Mouse (Mus musculus) limb, embryonic 11.5 days (tissue): ENCODE data around the gene Pcnp. TPM values are rescaled to one million over a fixed set of nuclear protein-coding genes. Genes with fewer than 3 reads are reported as not detected.

Experiments used
- ATAC-seq: fragments of 200-750 bp; cut with Nextera tagmentation; 2 replicates; pipeline ENCODE4 v1.8.0; 2017; ENCODE audit warnings: low read depth; ENCODE audit not compliant: insufficient number of reproducible peaks, low FRiP score, low TSS enrichment
- DNase-seq: peaks from one replicate; pipeline ENCODE4 v3.0.0-alpha.2; 2015; ENCODE audit warnings: low spot score
- H3K27ac ChIP-seq: fragments of 300-500 bp; sonication (generic); replicated peaks from 2 replicates; pipeline ENCODE4 v1.5.1; 2014; ENCODE audit warnings: low read depth, mild to moderate bottlenecking, low read length
- H3K27me3 ChIP-seq: fragments of 300-500 bp; sonication (generic); 2 replicates; pipeline ENCODE4 v1.6.1; 2014; ENCODE audit warnings: mild to moderate bottlenecking, low read length, mixed read lengths; ENCODE audit not compliant: control insufficient read depth, insufficient read depth
- H3K36me3 ChIP-seq: fragments of 300-500 bp; sonication (generic); 2 replicates; pipeline ENCODE4 v1.6.1; 2014; ENCODE audit warnings: mild to moderate bottlenecking, low read length, moderate library complexity, mixed read lengths; ENCODE audit not compliant: control insufficient read depth, insufficient read depth
- H3K4me1 ChIP-seq: fragments of 300-500 bp; sonication (generic); 2 replicates; pipeline ENCODE4 v1.6.1; 2014; ENCODE audit warnings: low read length, mixed read lengths; ENCODE audit not compliant: control insufficient read depth, insufficient read depth
- H3K4me2 ChIP-seq: fragments of 300-500 bp; sonication (generic); 2 replicates; pipeline ENCODE4 v1.6.1; 2014; ENCODE audit warnings: low read depth, mild to moderate bottlenecking, moderate library complexity; ENCODE audit not compliant: severe bottlenecking
- H3K4me3 ChIP-seq: fragments of 300-500 bp; sonication (generic); 2 replicates; pipeline ENCODE4 v1.5.1; 2014; ENCODE audit warnings: low read depth, low read length
- H3K9ac ChIP-seq: fragments of 300-500 bp; sonication (generic); 2 replicates; pipeline ENCODE4 v1.6.1; 2014; ENCODE audit warnings: mild to moderate bottlenecking, low read length
- H3K9me3 ChIP-seq: fragments of 300-500 bp; sonication (generic); 2 replicates; pipeline ENCODE4 v1.6.1; 2016; ENCODE audit warnings: low read length; ENCODE audit not compliant: control insufficient read depth
- WGBS: fragments of 180-500 bp; shearing (Covaris S2); extraction: QIAGEN DNeasy Blood & Tissue Kit; methylation state at CpG from one replicate; pipeline ENCODE4 v1.1.7; 2014; 5-methylcytosine and 5-hydroxymethylcytosine counted together
- polyA plus RNA-seq: library from polyadenylated mRNA; unstranded; fragments of >200 nt; fragmentation: Nextera tagmentation; extraction: Ambion mirVana; gene quantifications from 2 replicates; pipeline ENCODE4 v1.2.1, GENCODE M21; 2014

The Pcnp gene
- polyA plus RNA-seq, 1 experiment from 2014 or later: 308 TPM

GRCm38 (mm10) chr16:55986001-55986400 is 43.5 kb downstream of the Pcnp start:
- H3K36me3 ChIP-seq: peaks cover 7% of the 10 kb centered on the region
- no peak for DNase-seq

GRCm38 (mm10) chr16:55974903-55975285 is 54.6 kb downstream of the Pcnp start:
- 0 out of 2 replicates have a peak, but pooled peaks have one; percentile 5 for ATAC-seq
- Histone ChIP-seq H3K9me3 (no peaks in the 10 kb centered on the region), H3K9ac (peak overlapping the region; percentile 85; the same call in 1 of the 2 replicates), H3K36me3 (peaks cover 15% of the 10 kb centered on the region; the same call in 1 of the 2 replicates), H3K4me3 (peak overlapping the region; percentile 99), H3K4me2 (peak overlapping the region; percentile 56), H3K27ac (no peak overlapping the region), H3K4me1 (peaks cover 2% of the 10 kb centered on the region; the same call in 1 of the 2 replicates), H3K27me3 (no peaks in the 10 kb centered on the region)
- 9% methylated on average over 14 of the region's 14 CpGs for WGBS
- DNase-seq: no peak

More at GRCm38 (mm10) chr16:55986001-55986400, 43.5 kb downstream of the Pcnp start:
- no peaks in the 10 kb centered on the region for H3K27me3 ChIP-seq
- 91% methylated on average over 3 of the region's 3 CpGs for WGBS
- no peak for ATAC-seq
- no peaks in the 10 kb centered on the region for H3K4me1 ChIP-seq
- H3K9me3 ChIP-seq: no peaks in the 10 kb centered on the region
- no peak overlapping the region for H3K4me3 ChIP-seq
- no peak overlapping the region for H3K9ac ChIP-seq
- H3K27ac ChIP-seq: no peak overlapping the region
- no peak overlapping the region for H3K4me2 ChIP-seq

- Histone ChIP-seq H3K9me3 (no peaks in the 10 kb centered on the region), H3K4me3 (peak overlapping the region; percentile 99), H3K27me3 (no peaks in the 10 kb centered on the region), H3K27ac (peak overlapping the region; percentile 69; the same call in 1 of the 2 replicates), H3K36me3 (peaks cover 15% of the 10 kb centered on the region; the same call in 1 of the 2 replicates), H3K4me1 (peaks cover 2% of the 10 kb centered on the region; the same call in 1 of the 2 replicates), H3K9ac (peak overlapping the region; percentile 85), H3K4me2 (peak overlapping the region; percentile 56)
- WGBS: 0% methylated on average over 55 of the region's 55 CpGs
- DNase-seq (peak; percentile 90), ATAC-seq (peak; percentile 87)
Measured at GRCm38 (mm10) chr16:55974256-55974902, 55.2 kb downstream of the Pcnp start.

- under 1% methylated on average over 78 of the region's 86 CpGs for WGBS
- no peaks in the 10 kb centered on the region for H3K9me3 ChIP-seq
- peak; percentile 99 for ATAC-seq
- H3K9ac ChIP-seq: peak within 1 kb of the TSS; percentile 85
- peak within 1 kb of the TSS; percentile 69; the same call in 1 of the 2 replicates for H3K27ac ChIP-seq
- no peaks in the 10 kb centered on the region for H3K27me3 ChIP-seq
- H3K4me1 ChIP-seq: peaks cover 2% of the 10 kb centered on the region; the same call in 1 of the 2 replicates
- H3K4me3 ChIP-seq: peak within 1 kb of the TSS; percentile 99
- peak; percentile 100 for DNase-seq
- peaks cover 15% of the 10 kb centered on the region; the same call in 1 of the 2 replicates for H3K36me3 ChIP-seq
- peak within 1 kb of the TSS; percentile 56 for H3K4me2 ChIP-seq
Measured at GRCm38 (mm10) chr16:55973431-55974255, 55.9 kb downstream of the Pcnp start, which contains the start of gene Zbtb11. Gene Zbtb11, plus strand, starts transcription at chr16:55973883.

- ATAC-seq (no peak), DNase-seq (no peak)
- Histone ChIP-seq H3K27ac (no peak overlapping the region), H3K4me1 (peaks cover 2% of the 10 kb centered on the region; the same call in 1 of the 2 replicates), H3K27me3 (no peaks in the 10 kb centered on the region), H3K9me3 (no peaks in the 10 kb centered on the region), H3K4me2 (peak overlapping the region; percentile 49), H3K9ac (no peak overlapping the region), H3K4me3 (0 out of 2 replicates have a peak overlapping the region, but pooled peaks have one; percentile 99), H3K36me3 (peaks cover 15% of the 10 kb centered on the region; the same call in 1 of the 2 replicates)
- WGBS: 63% methylated on average over 10 of the region's 10 CpGs
Measured at GRCm38 (mm10) chr16:55972626-55973201, 56.8 kb downstream of the Pcnp start.

- ATAC-seq (no peak), DNase-seq (no peak)
- Histone ChIP-seq H3K4me1 (peaks cover 2% of the 10 kb centered on the region; the same call in 1 of the 2 replicates), H3K4me3 (no peak overlapping the region), H3K4me2 (no peak overlapping the region), H3K9ac (no peak overlapping the region), H3K9me3 (no peaks in the 10 kb centered on the region), H3K27me3 (no peaks in the 10 kb centered on the region), H3K27ac (no peak overlapping the region), H3K36me3 (peaks cover 15% of the 10 kb centered on the region; the same call in 1 of the 2 replicates)
- WGBS: 82% methylated on average over 6 of the region's 6 CpGs
Measured at GRCm38 (mm10) chr16:55971735-55972615, 57.6 kb downstream of the Pcnp start.

GRCm38 (mm10) chr16:55970416-55970815 is 59.1 kb downstream of the Pcnp start:
- H3K9me3 ChIP-seq: no peaks in the 10 kb centered on the region
- WGBS: 95% methylated on average over 5 of the region's 5 CpGs
- peaks cover 2% of the 10 kb centered on the region; the same call in 1 of the 2 replicates for H3K4me1 ChIP-seq
- no peak overlapping the region for H3K27ac ChIP-seq
- no peaks in the 10 kb centered on the region for H3K27me3 ChIP-seq
- no peak overlapping the region for H3K9ac ChIP-seq
- ATAC-seq: no peak
- no peak overlapping the region for H3K4me2 ChIP-seq
- DNase-seq: no peak
- H3K36me3 ChIP-seq: peaks cover 15% of the 10 kb centered on the region; the same call in 1 of the 2 replicates
- H3K4me3 ChIP-seq: no peak overlapping the region
